Mouse (Mus musculus): ENCODE measurements around the gene Dusp10. TPM values are rescaled to one million over a fixed set of nuclear protein-coding genes. Genes with fewer than 3 reads are reported as not detected.

Dusp10 gene
- polyA plus RNA-seq, 1 experiment from 2014 or later = 5.7 TPM

GRCm38 (mm10) chr1:184011311-184011710, 1.8 kb upstream of the Dusp10 start:
- 95% methylated on average over 6 of the region's 6 CpGs for WGBS
- H3K27me3 ChIP-seq = no peaks in the 10 kb centered on the region
- no peak overlapping the region for H3K9ac ChIP-seq (replicated peaks)
- no peaks in the 10 kb centered on the region; the same call in 1 of the 2 replicates for H3K4me1 ChIP-seq (replicated peaks)
- ATAC-seq = no peak
- no peak overlapping the region for H3K4me2 ChIP-seq (replicated peaks)
- no peaks in the 10 kb centered on the region for H3K36me3 ChIP-seq
- no peak overlapping the region for H3K4me3 ChIP-seq (replicated peaks)
- H3K9me3 ChIP-seq = no peaks in the 10 kb centered on the region
- no peak overlapping the region for H3K27ac ChIP-seq

GRCm38 (mm10) chr1:184014091-184014490, 989 bp downstream of the Dusp10 start:
- H3K4me3 ChIP-seq (replicated peaks) = no peak overlapping the region
- 88% methylated on average over 3 of the region's 3 CpGs for WGBS

GRCm38 (mm10) chr1:184015995-184016730, 3.1 kb downstream of the Dusp10 start:
- Histone ChIP-seq H3K36me3 (no peaks in the 10 kb centered on the region), H3K27me3 (no peaks in the 10 kb centered on the region), H3K27ac (no peak overlapping the region), H3K4me2 (replicated peaks) (no peak overlapping the region), H3K9ac (replicated peaks) (no peak overlapping the region), H3K9me3 (no peaks in the 10 kb centered on the region), H3K4me1 (replicated peaks) (peaks cover 8% of the 10 kb centered on the region), H3K4me3 (replicated peaks) (no peak overlapping the region)
- WGBS = 78% methylated on average over 10 of the region's 10 CpGs
- ATAC-seq = no peak

More at GRCm38 (mm10) chr1:184014091-184014490, 989 bp downstream of the Dusp10 start:
- H3K36me3 ChIP-seq = no peaks in the 10 kb centered on the region
- H3K4me1 ChIP-seq (replicated peaks) = peaks cover under 1% of the 10 kb centered on the region
- H3K4me2 ChIP-seq (replicated peaks) = no peak overlapping the region
- H3K9ac ChIP-seq (replicated peaks) = no peak overlapping the region
- H3K27ac ChIP-seq = no peak overlapping the region
- ATAC-seq = no peak
- no peaks in the 10 kb centered on the region for H3K9me3 ChIP-seq
- H3K27me3 ChIP-seq = no peaks in the 10 kb centered on the region

GRCm38 (mm10) chr1:184017606-184018005, 4.5 kb downstream of the Dusp10 start:
- Histone ChIP-seq H3K9me3 (no peaks in the 10 kb centered on the region), H3K27ac (no peak overlapping the region), H3K27me3 (no peaks in the 10 kb centered on the region), H3K9ac (replicated peaks) (no peak overlapping the region), H3K4me3 (replicated peaks) (no peak overlapping the region), H3K4me1 (replicated peaks) (peaks cover 8% of the 10 kb centered on the region), H3K4me2 (replicated peaks) (no peak overlapping the region), H3K36me3 (no peaks in the 10 kb centered on the region)
- ATAC-seq = no peak
- 95% methylated on average over 2 of the region's 2 CpGs for WGBS

- H3K4me2 ChIP-seq (replicated peaks) = no peak overlapping the region
- no peaks in the 10 kb centered on the region for H3K9me3 ChIP-seq
- no peak overlapping the region for H3K4me3 ChIP-seq (replicated peaks)
- H3K36me3 ChIP-seq = no peaks in the 10 kb centered on the region
- H3K4me1 ChIP-seq (replicated peaks) = peaks cover 8% of the 10 kb centered on the region
- H3K27me3 ChIP-seq = no peaks in the 10 kb centered on the region
- 0 out of 2 replicates have a peak, but pooled peaks have one; percentile 17 for ATAC-seq
- H3K27ac ChIP-seq = no peak overlapping the region
- 50% methylated on average over 6 of the region's 6 CpGs for WGBS
- no peak overlapping the region for H3K9ac ChIP-seq (replicated peaks)
These were observed 6.1 kb downstream of the Dusp10 start for GRCm38 (mm10) chr1:184019042-184019721.

- H3K27ac ChIP-seq = no peak overlapping the region
- no peak overlapping the region for H3K4me2 ChIP-seq (replicated peaks)
- no peaks in the 10 kb centered on the region for H3K9me3 ChIP-seq
- H3K36me3 ChIP-seq = no peaks in the 10 kb centered on the region
- 44% methylated on average over 6 of the region's 6 CpGs for WGBS
- no peak overlapping the region for H3K9ac ChIP-seq (replicated peaks)
- no peak overlapping the region for H3K4me3 ChIP-seq (replicated peaks)
- peak; percentile 58; the same call in 1 of the 2 replicates for ATAC-seq
- H3K4me1 ChIP-seq (replicated peaks) = peaks cover 8% of the 10 kb centered on the region
- H3K27me3 ChIP-seq = no peaks in the 10 kb centered on the region
These were observed 6.6 kb downstream of the Dusp10 start for GRCm38 (mm10) chr1:184019722-184020107.

- ATAC-seq = no peak
- Histone ChIP-seq H3K4me3 (replicated peaks) (no peak overlapping the region), H3K27ac (no peak overlapping the region), H3K9me3 (no peaks in the 10 kb centered on the region), H3K4me2 (replicated peaks) (no peak overlapping the region), H3K36me3 (no peaks in the 10 kb centered on the region), H3K27me3 (no peaks in the 10 kb centered on the region), H3K9ac (replicated peaks) (no peak overlapping the region), H3K4me1 (replicated peaks) (peaks cover 8% of the 10 kb centered on the region)
- 24% methylated on average over 2 of the region's 2 CpGs for WGBS
These were observed 10.9 kb downstream of the Dusp10 start for GRCm38 (mm10) chr1:184023971-184024370.

- H3K4me3 ChIP-seq (replicated peaks) = no peak overlapping the region
- WGBS = 93% methylated on average over 2 of the region's 2 CpGs
- H3K36me3 ChIP-seq = no peaks in the 10 kb centered on the region
- no peak overlapping the region for H3K9ac ChIP-seq (replicated peaks)
- H3K4me1 ChIP-seq (replicated peaks) = peaks cover 1% of the 10 kb centered on the region
- no peak overlapping the region for H3K27ac ChIP-seq
- H3K4me2 ChIP-seq (replicated peaks) = no peak overlapping the region
- no peaks in the 10 kb centered on the region for H3K27me3 ChIP-seq
- no peak for ATAC-seq
- no peaks in the 10 kb centered on the region for H3K9me3 ChIP-seq
These were observed 11.5 kb downstream of the Dusp10 start for GRCm38 (mm10) chr1:184024631-184025030.

- WGBS = 93% methylated on average over 5 of the region's 5 CpGs
- Histone ChIP-seq H3K4me3 (replicated peaks) (no peak overlapping the region), H3K36me3 (no peaks in the 10 kb centered on the region), H3K27ac (no peak overlapping the region), H3K4me1 (replicated peaks) (no peaks in the 10 kb centered on the region), H3K9me3 (no peaks in the 10 kb centered on the region), H3K4me2 (replicated peaks) (no peak overlapping the region), H3K9ac (replicated peaks) (no peak overlapping the region), H3K27me3 (no peaks in the 10 kb centered on the region)
- ATAC-seq = no peak
These were observed 12.0 kb downstream of the Dusp10 start for GRCm38 (mm10) chr1:184025079-184025478.

- no peak overlapping the region for H3K4me3 ChIP-seq (replicated peaks)
- ATAC-seq = no peak
- WGBS = 91% methylated on average over 3 of the region's 3 CpGs
- no peak overlapping the region for H3K4me2 ChIP-seq (replicated peaks)
- H3K36me3 ChIP-seq = no peaks in the 10 kb centered on the region
- no peaks in the 10 kb centered on the region for H3K9me3 ChIP-seq
- H3K27ac ChIP-seq = no peak overlapping the region
- no peak overlapping the region for H3K9ac ChIP-seq (replicated peaks)
- H3K4me1 ChIP-seq (replicated peaks) = no peaks in the 10 kb centered on the region
- no peaks in the 10 kb centered on the region for H3K27me3 ChIP-seq
These were observed 13.9 kb downstream of the Dusp10 start for GRCm38 (mm10) chr1:184027039-184027438.

GRCm38 (mm10) chr1:184030070-184030802, 17.1 kb downstream of the Dusp10 start:
- no peak for ATAC-seq
- 92% methylated on average over 8 of the region's 8 CpGs for WGBS
- no peaks in the 10 kb centered on the region for H3K36me3 ChIP-seq
- no peak overlapping the region for H3K4me3 ChIP-seq (replicated peaks)
- H3K4me1 ChIP-seq (replicated peaks) = peaks cover 10% of the 10 kb centered on the region
- no peaks in the 10 kb centered on the region for H3K9me3 ChIP-seq
- no peak overlapping the region for H3K4me2 ChIP-seq (replicated peaks)
- H3K27me3 ChIP-seq = no peaks in the 10 kb centered on the region
- H3K27ac ChIP-seq = no peak overlapping the region
- no peak overlapping the region for H3K9ac ChIP-seq (replicated peaks)

All from midbrain, embryonic 13.5 days (tissue).